Mouse (Mus musculus): Measurements from ENCODE around the gene Gcnt7. TPM values are rescaled to one million over a fixed set of nuclear protein-coding genes. Genes with fewer than 3 reads are reported as not detected.

Gene Gcnt7
- total RNA-seq (2021), result not detected

DNA sequence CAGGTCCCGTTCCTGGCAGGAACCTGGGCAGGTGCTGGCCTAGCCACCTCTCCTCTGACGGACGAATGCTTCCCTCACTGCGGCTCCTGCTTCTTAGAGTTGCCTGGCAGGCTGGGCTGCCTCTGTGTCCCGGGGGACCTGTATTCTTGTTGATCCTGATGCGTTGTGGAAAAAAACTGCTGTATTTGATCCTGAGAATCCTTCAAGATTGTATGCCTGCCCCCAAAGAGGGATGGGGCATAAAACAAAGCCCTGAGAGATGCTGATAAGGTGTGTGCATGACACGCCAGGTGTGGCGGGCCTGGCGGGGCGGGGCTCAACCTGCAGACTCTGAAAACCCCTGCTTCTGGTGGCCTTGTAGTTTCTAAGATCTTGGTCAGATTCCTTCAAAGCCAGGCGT is at the start of gene Gcnt7:
Gcnt7 (minus strand) TSS at position 101 of the 400 bp plus-strand sequence.
- DNase-seq (ENCODE audit: low spot score), result no peak
- intact Hi-C loops (cut with DNase I), result no loop called here

- intact Hi-C loops (cut with DNase I), result no loop called here
- no peak for DNase-seq (ENCODE audit: low spot score)
Observed at GRCm38 (mm10) chr2:172506121-172506520, 47.7 kb upstream of the Gcnt7 start.

DNA sequence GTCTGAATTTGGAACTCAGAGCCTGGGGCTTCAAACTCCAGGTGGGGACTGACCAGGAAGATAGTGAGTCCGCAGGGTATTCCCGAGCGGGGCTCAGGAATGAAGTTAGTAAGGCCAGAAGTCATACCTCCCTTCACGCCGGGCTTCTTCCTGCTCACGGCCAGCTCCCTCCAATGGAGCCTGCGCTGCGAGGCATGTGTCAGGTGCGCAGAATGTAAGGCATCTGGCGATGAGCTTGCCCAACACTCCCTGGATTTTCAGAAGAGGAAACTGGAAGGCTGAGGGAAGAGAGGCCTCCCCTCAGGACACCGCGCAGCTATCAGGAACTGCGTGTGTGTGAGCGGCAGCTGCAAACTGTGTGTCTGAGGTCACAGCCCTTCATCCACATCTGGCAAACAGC is 43.8 kb upstream of the Gcnt7 start:
- intact Hi-C loops (cut with DNase I), result loop anchor here (5.0 kb wide), 1 partner anchor 280 kb away; no protein-coding TSS in a partner anchor
- no peak for DNase-seq (ENCODE audit: low spot score)

DNA sequence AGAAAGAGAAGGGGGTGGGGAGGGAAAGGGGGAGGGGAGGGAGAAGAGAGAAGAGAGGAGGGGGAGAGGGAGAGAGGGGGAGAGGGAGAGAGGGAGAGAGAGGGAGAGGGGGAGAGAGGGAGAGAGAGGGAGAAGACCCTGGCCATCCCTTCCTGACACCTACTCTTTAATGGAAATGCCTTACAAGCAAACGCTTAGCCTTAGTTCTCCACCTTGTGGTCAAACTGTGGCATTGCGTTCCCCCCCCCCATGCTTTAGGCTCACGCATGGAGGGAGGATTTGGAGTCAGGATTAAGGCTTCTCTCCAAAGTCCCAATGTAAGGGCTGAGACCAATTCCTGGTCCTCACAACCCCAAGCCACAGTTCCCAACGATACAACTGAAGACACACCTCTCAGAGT is 42.9 kb upstream of the Gcnt7 start:
- DNase-seq (ENCODE audit: low spot score), result no peak
- intact Hi-C loops (cut with DNase I), result loop anchor here (1.0 to 5.0 kb wide), 2 partner anchors 23 to 279 kb away; no protein-coding TSS in a partner anchor

- intact Hi-C loops (cut with DNase I), result loop anchor here (1.0 to 5.0 kb wide), 2 partner anchors 23 to 279 kb away; no protein-coding TSS in a partner anchor
- DNase-seq (ENCODE audit: low spot score), result no peak
Observed at GRCm38 (mm10) chr2:172500752-172501316, 42.4 kb upstream of the Gcnt7 start.

DNA sequence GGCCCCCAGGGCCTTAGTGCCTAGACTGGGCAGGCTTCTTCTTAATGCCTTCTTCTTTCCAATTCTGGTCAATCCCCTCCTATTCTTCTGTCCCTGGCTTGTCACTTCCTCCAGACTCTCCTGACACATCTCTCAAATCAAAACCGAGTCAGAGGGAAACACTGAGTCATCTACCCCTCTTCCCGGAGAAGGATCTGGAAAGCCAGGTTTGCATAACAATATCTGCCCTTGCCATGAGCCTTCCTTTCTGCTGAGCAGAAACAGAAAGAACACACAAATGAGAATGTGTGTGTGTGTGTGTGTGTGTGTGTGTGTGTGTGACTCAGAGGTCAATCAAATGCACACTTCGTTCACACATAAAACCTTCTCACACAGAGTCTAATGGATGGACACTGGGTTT is 40.4 kb upstream of the Gcnt7 start:
- intact Hi-C loops (cut with DNase I), result no loop called here
- DNase-seq (ENCODE audit: low spot score), result no peak

GRCm38 (mm10) chr2:172496736-172497345 is 38.4 kb upstream of the Gcnt7 start:
- DNase-seq (ENCODE audit: low spot score), result no peak
- intact Hi-C loops (cut with DNase I), result no loop called here

DNA sequence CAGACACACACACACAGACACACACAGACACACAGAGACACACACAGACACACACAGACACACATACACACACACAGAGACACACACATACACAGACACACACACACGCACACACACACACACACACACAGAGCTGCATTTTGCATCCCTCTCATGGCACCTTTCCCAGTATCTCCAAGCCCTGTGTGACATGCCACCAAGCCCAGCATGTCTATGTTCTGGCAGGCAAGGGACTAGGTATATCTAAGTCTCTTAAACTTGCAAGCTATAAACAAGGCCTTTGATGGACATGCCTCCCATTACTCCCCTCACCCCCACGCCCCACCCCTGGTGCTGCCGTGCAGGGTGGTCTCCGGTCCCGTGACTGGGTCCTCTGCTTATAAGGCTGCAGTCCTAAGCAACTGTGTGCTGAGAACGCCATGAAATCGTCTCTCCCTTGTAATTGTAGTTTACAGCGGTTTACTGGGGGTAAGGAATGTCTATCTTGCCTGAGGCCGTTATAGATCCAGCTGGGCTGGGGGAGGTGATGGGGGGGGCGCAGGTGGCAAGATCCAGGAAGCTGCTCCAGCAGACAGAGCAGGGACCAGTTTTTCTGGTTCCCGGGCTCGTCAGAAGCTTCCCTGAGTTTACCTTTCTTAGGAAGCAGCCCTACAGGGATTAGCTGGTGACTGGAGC is 26.4 kb upstream of the Gcnt7 start:
- intact Hi-C loops (cut with DNase I), result no loop called here
- no peak for DNase-seq (ENCODE audit: low spot score)

GRCm38 (mm10) chr2:172483766-172484413 is 25.5 kb upstream of the Gcnt7 start:
- intact Hi-C loops (cut with DNase I), result no loop called here
- no peak for DNase-seq (ENCODE audit: low spot score)

GRCm38 (mm10) chr2:172481654-172482385 is 23.4 kb upstream of the Gcnt7 start:
- no peak for DNase-seq (ENCODE audit: low spot score)
- intact Hi-C loops (cut with DNase I), result no loop called here

DNA sequence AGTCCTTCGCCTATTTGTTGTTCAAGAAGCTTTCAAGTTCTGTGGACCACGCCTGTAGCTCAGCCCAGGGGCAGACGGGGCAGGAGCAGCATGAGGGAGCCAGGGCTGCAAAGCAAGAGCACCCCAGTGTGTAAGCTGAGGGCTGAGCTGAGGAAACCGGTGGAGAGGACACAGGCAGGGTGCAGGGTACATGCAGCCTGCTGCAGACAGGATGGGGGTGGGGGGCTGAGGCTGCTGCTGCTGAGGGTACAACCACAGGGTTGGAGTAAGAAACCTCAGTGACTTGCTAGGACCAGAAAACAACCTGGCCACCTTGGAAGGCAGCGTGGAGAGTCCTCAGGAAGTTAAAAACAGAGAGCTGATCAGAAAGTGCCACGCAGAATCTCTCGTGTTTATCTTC is 21.9 kb upstream of the Gcnt7 start:
- DNase-seq (ENCODE audit: low spot score), result no peak
- intact Hi-C loops (cut with DNase I), result no loop called here

- DNase-seq (ENCODE audit: low spot score), result no peak
- intact Hi-C loops (cut with DNase I), result loop anchor here (1.0 to 5.0 kb wide), 4 partner anchors 23 to 609 kb away; no protein-coding TSS in a partner anchor
Observed at GRCm38 (mm10) chr2:172477860-172478259, 19.5 kb upstream of the Gcnt7 start.

DNA sequence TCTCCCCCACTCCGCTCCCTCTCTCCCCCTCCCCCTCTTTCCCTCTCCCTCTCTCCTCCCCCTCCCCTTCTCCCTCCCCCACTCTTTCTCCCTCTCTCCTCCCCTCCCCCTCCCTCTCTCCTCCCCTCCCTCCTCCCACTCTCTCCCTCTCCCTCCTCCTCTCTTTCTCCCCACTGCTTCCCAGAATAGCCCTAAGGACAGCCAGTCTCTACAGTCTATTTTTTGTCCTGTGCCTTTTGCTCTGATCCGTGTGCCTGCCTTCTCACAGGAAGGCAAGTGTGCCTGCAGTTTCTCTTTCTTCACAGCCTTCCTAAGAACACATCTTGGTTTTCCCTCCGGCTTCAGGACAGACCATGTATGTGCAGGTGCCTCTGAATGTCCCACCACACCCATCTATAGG is 19.0 kb upstream of the Gcnt7 start:
- intact Hi-C loops (cut with DNase I), result loop anchor here (5.0 kb wide), 2 partner anchors 350 to 610 kb away; no protein-coding TSS in a partner anchor

DNA sequence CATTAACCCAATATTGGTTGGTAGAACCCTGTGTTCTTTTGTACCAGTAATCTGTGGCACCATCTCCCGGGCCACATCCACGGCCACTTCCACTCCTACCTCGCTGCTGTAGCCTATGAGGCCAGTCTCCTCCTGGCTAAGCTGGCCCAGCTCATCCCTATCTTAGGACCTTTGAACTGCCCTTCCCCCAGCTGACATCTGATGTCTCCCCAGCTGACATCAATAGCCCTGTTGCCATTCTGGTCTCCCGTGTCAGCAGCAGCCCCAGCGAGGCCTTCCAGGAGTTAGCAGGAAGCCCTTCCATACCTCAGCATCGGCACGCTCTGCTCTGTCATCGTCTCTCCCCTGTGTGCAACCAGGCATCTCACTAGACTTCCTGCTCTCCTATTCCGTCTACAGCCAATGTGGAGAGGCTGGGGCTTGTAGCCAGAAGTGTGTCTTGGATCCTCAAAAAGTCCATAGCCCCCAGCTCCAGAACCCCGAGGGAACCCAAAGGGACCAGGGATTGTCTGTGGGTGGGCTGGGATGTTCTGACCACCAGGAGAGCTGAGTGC is 18.4 kb upstream of the Gcnt7 start:
- intact Hi-C loops (cut with DNase I), result loop anchor here (5.0 kb wide), 2 partner anchors 351 to 611 kb away; no protein-coding TSS in a partner anchor
- no peak for DNase-seq (ENCODE audit: low spot score)

More for the DNA sequence above, 19.0 kb upstream of the Gcnt7 start:
- no peak for DNase-seq (ENCODE audit: low spot score)

DNA sequence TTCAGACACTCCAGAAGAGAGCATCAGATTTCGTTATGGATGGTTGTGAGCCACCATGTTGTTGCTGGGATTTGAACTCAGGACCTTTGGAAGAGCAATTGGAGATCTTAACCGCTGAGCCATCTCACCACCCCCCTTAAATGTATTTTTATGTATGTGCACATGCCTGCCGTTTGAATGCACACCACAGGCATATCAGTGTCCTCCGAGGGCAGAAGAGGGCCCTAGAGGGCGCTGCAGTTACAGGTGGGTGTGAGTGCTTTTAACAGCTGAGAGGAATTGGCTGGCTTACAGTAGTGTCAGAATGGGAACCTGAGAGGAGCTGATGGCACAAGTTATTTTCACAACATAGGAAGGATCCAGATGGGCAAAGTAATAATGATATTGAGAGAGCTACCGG is 16.6 kb upstream of the Gcnt7 start:
- intact Hi-C loops (cut with DNase I), result loop anchor here (5.0 kb wide), 2 partner anchors 352 to 612 kb away; no protein-coding TSS in a partner anchor
- no peak for DNase-seq (ENCODE audit: low spot score)

- DNase-seq (ENCODE audit: low spot score), result no peak
- intact Hi-C loops (cut with DNase I), result no loop called here
Observed at GRCm38 (mm10) chr2:172473591-172473990, 15.2 kb upstream of the Gcnt7 start.

DNA sequence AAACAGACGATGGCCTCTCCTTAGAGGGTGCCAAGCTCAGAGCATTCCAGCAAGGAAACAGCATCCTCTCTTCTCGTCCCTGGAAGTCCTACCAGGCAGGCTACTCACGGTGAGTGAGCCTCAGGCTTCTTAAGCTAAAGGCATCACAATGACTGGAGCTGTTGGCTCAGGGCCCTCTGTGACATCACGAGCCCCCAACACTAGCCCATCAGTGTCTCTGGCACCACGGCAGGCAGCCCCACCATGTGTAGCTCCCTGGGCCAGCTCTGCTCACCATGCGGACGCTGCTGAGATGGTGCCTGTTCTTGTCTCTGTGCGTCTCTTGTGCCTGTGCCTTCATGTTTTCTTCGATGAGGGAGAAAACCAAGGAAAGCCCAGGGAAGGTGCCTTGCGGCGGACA is 13.9 kb upstream of the Gcnt7 start, which contains the start of gene Fam209:
Fam209 (plus strand) TSS at position 203 of the 400 bp plus-strand sequence.
- intact Hi-C loops (cut with DNase I), result no loop called here
- no peak for DNase-seq (ENCODE audit: low spot score)

DNA sequence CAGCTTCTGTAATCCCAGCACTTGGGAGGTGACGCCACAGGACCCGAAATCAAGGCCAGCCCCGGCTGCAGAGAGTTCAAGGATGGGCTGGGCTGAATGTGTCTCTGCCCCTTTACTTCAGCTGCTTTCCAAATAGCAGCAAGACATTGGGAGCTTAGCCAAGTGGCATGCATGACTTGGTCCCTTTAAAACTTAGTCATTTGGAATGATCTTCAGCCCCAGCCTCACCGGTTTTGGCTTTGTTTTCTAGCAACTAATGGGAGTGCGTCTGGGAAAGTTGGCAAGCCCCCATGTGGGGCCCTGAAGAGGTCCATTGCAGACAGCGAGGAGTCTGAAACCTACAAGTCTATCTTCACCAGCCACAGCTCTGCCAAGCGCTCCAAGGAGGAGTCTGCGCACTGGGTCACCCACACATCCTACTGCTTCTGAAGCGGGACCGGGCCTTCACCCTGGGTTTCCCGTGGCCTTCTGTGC is 10.0 kb upstream of the Gcnt7 start:
- DNase-seq (ENCODE audit: low spot score), result no peak
- intact Hi-C loops (cut with DNase I), result no loop called here

GRCm38 (mm10) chr2:172467206-172467605 is 8.8 kb upstream of the Gcnt7 start:
- DNase-seq (ENCODE audit: low spot score), result no peak
- intact Hi-C loops (cut with DNase I), result no loop called here
